Mouse (Mus musculus) E14TG2a.4 (cell line): ENCODE measurements at regions not wholly inside any gene's neighbourhood (a gene's known extent, or its start where the extent isn't known, plus 50 kb on each side); places are given as distances from the start of the nearest gene placed in this dataset.

ENCODE experiments used
- H3K27me3 ChIP-seq: 2 replicates; pipeline ENCODE4 v1.6.1; 2014; ENCODE audit warnings: low read length, control low read depth; ENCODE audit not compliant: insufficient read depth
- H3K36me3 ChIP-seq: 2 replicates; pipeline ENCODE4 v1.6.1; 2014; ENCODE audit warnings: low read length, control low read depth; ENCODE audit not compliant: insufficient read depth
- H3K4me1 ChIP-seq: replicated peaks from 2 replicates; pipeline ENCODE4 v1.6.1; 2014; ENCODE audit warnings: low read depth, low read length, control low read depth
- H3K4me3 ChIP-seq: replicated peaks from 2 replicates; pipeline ENCODE4 v1.5.1; 2014; ENCODE audit warnings: mild to moderate bottlenecking, low read length
- H3K9me3 ChIP-seq: 2 replicates; pipeline ENCODE4 v1.6.1; 2014; ENCODE audit warnings: low read length, control low read depth
- CTCF ChIP-seq: conservative IDR thresholded peaks from 2 replicates; pipeline ENCODE4 v1.5.1; 2014; ENCODE audit warnings: low read length
- NANOG ChIP-seq: IDR thresholded peaks from 2 replicates; pipeline ENCODE4 v1.6.1; 2014; ENCODE audit warnings: borderline replicate concordance, low read length, mixed read lengths
- POU5F1 ChIP-seq: IDR thresholded peaks from 2 replicates; pipeline ENCODE4 v1.6.1; 2014; ENCODE audit warnings: low read length, borderline replicate concordance

- no peaks in the 10 kb centered on the region for H3K4me1 ChIP-seq
- no peak for TF ChIP-seq POU5F1
- no peak for TF ChIP-seq CTCF
- no peak for TF ChIP-seq NANOG
- H3K27me3 ChIP-seq = no peaks in the 10 kb centered on the region
- no peaks in the 10 kb centered on the region for H3K9me3 ChIP-seq
- no peaks in the 10 kb centered on the region for H3K36me3 ChIP-seq
- no peak overlapping the region for H3K4me3 ChIP-seq
Measured at GRCm38 (mm10) chr5:75824660-75825059, 153.6 kb downstream of the Kdr start.

GRCm38 (mm10) chr5:75823646-75824045 is 154.6 kb downstream of the Kdr start:
- TF ChIP-seq POU5F1 (no peak), CTCF (no peak), NANOG (no peak)
- Histone ChIP-seq H3K36me3 (no peaks in the 10 kb centered on the region), H3K4me1 (no peaks in the 10 kb centered on the region), H3K9me3 (no peaks in the 10 kb centered on the region), H3K4me3 (no peak overlapping the region), H3K27me3 (no peaks in the 10 kb centered on the region)

DNA sequence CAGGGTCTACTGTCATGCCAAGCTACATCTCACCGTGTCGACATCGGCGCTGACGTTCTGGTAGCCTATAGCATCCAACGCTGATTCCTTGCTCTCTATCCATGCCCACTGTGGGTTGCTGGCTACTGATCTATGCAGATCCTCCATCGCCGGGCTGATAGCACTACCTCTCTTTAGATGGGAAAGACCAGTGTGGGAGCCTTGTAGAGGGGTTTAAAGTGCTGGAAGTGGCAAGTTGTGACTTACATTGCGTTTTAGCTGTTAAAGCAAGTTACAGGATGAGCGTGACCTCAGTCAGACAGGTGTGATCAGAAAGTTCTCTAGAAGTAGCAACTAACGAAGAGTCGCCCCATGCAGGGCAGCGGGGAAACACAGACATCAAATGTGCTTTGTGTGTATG is 160.9 kb downstream of the Kdr start:
- H3K4me3 ChIP-seq = no peak overlapping the region
- H3K36me3 ChIP-seq = no peaks in the 10 kb centered on the region
- H3K27me3 ChIP-seq = no peaks in the 10 kb centered on the region
- TF ChIP-seq NANOG (no peak), CTCF (no peak), POU5F1 (no peak)
- no peaks in the 10 kb centered on the region for H3K4me1 ChIP-seq
- peaks cover 21% of the 10 kb centered on the region for H3K9me3 ChIP-seq

DNA sequence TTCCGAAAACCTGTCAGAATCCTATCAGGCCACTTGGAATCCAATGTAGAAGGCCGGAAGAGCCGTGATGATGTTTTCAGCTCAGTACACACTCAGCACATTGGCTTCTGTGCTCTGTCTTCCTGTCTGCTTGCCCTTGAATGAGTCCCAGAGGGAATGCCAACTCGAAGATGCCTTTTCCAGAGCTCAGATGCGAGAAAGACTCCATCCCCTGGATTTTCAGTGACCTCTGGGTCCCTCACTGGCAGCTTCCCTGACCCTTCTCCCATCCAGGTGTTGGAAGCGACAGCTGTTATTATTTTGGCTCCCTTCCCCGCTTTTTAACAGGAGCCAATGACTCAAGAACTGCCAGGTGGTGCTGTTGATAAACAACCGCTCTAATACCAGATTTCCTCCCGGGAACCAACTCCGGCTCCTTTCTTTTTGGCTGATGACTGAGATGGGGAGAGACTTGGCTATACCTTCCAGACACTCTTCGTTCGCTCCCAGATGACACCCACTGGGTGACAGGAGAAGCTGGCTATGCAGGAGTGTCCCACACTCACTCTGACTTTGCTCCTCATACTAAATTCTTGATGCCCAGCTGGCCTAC is 163.8 kb downstream of the Kdr start:
- Histone ChIP-seq H3K36me3 (no peaks in the 10 kb centered on the region), H3K4me1 (no peaks in the 10 kb centered on the region), H3K4me3 (no peak overlapping the region), H3K27me3 (no peaks in the 10 kb centered on the region), H3K9me3 (peaks cover 32% of the 10 kb centered on the region)
- TF ChIP-seq POU5F1 = no peak
- no peak for TF ChIP-seq CTCF
- no peak for TF ChIP-seq NANOG

DNA sequence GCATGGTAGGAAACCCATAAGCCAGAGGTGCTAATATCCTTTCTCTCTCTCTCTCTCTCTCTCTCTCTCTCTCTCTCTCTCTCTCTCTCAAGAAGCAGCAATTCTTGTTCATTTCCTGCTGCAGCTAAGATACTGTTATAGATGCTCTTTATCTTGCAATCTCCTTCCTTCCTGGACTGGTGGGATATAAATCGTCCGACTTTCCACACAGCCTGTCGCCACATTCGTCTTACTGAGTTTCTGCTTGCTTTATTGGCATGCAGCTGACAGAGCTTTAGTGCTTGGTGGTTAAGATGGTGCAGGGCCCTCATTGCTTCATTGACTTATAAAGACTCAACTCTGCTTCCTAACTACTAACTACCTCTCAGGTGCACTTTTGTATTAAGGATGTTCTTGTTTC is 165.6 kb downstream of the Kdr start:
- Histone ChIP-seq H3K27me3 (no peaks in the 10 kb centered on the region), H3K9me3 (peaks cover 50% of the 10 kb centered on the region), H3K4me3 (no peak overlapping the region), H3K36me3 (no peaks in the 10 kb centered on the region), H3K4me1 (no peaks in the 10 kb centered on the region)
- TF ChIP-seq NANOG = no peak
- no peak for TF ChIP-seq POU5F1

- H3K4me1 ChIP-seq = no peaks in the 10 kb centered on the region
- no peak overlapping the region for H3K4me3 ChIP-seq
- no peaks in the 10 kb centered on the region for H3K27me3 ChIP-seq
- peaks cover 41% of the 10 kb centered on the region for H3K9me3 ChIP-seq
- no peaks in the 10 kb centered on the region for H3K36me3 ChIP-seq
- TF ChIP-seq CTCF = no peak
- no peak for TF ChIP-seq NANOG
- TF ChIP-seq POU5F1 = no peak
Measured at GRCm38 (mm10) chr5:75808551-75809332, 169.5 kb downstream of the Kdr start.

- Histone ChIP-seq H3K36me3 (no peaks in the 10 kb centered on the region), H3K27me3 (no peaks in the 10 kb centered on the region), H3K4me1 (no peaks in the 10 kb centered on the region), H3K4me3 (no peak overlapping the region), H3K9me3 (peaks cover 36% of the 10 kb centered on the region)
- no peak for TF ChIP-seq POU5F1
- TF ChIP-seq NANOG = no peak
- no peak for TF ChIP-seq CTCF
Measured at GRCm38 (mm10) chr5:75805011-75805410, 173.2 kb downstream of the Kdr start.

DNA sequence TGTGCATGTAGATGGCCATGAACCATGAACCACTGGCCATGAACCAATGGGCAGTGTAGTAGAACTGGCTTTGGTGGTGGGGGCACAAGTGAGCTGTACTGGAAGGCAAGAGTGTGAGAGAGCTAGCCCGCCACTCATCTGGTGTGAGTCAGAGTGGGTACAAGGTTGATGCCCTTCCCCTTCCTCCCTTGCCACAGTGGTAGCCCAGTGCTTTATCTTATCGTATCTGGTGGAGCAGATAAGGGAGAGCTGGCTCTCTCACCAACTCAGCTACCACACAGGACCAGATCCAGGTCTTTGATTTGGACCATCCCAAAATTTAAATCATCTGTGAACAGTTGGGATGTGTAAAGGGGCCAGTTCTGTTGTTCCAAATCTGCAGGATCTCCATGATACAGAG is 173.9 kb downstream of the Kdr start:
- no peaks in the 10 kb centered on the region for H3K4me1 ChIP-seq
- TF ChIP-seq POU5F1 = no peak
- no peak for TF ChIP-seq NANOG
- TF ChIP-seq CTCF = no peak

GRCm38 (mm10) chr5:75803012-75803411 is 175.2 kb downstream of the Kdr start:
- Histone ChIP-seq H3K4me3 (no peak overlapping the region), H3K27me3 (no peaks in the 10 kb centered on the region), H3K4me1 (no peaks in the 10 kb centered on the region), H3K36me3 (no peaks in the 10 kb centered on the region), H3K9me3 (peaks cover 16% of the 10 kb centered on the region)
- no peak for TF ChIP-seq CTCF
- no peak for TF ChIP-seq POU5F1
- TF ChIP-seq NANOG = no peak

More for the DNA sequence above, 173.9 kb downstream of the Kdr start:
- Histone ChIP-seq H3K4me3 (no peak overlapping the region), H3K36me3 (no peaks in the 10 kb centered on the region), H3K9me3 (peaks cover 29% of the 10 kb centered on the region), H3K27me3 (no peaks in the 10 kb centered on the region)
